Mouse (Mus musculus): ENCODE results near the gene B3galnt1. TPM values are rescaled to one million over a fixed set of nuclear protein-coding genes. Genes with fewer than 3 reads are reported as not detected.
"Not testable (repeated sequence)": the region's sequence is repeated elsewhere in the genome, so short reads cannot be mapped to it uniquely, and the experiment has no call there.

B3galnt1 gene
- polyA plus RNA-seq, 1 experiment from 2014 or later, result 33.0 TPM

DNA sequence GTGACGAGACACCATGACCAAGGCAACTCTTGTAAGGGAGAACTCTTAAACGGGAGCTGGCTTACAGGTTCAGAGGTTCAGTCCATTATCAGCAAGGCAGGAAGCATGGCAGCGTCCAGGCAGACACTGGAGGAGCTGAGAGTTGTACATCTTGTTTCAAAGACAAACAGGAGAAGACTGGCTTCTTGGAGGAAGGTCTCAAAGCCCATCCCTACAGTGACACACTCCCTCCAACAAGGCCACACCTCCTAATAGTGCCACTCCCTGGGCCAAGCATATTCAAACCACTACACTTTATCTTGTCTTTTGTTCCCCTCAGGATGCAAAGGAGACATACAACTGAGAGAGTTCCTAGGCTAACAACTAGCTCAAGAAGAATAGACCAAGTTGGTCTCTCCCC is 2.6 kb downstream of the B3galnt1 start:
- Histone ChIP-seq H3K27me3 (ENCODE audit: insufficient read depth, poor library complexity, severe bottlenecking) (peaks cover 13% of the 10 kb centered on the region; the same call in 1 of the 2 replicates), H3K4me1 (replicated peaks) (peaks cover 29% of the 10 kb centered on the region), H3K4me3 (no peak overlapping the region), H3K36me3 (peaks cover 11% of the 10 kb centered on the region; the same call in 1 of the 2 replicates), H3K27ac (no peak overlapping the region), H3K9me3 (no peaks in the 10 kb centered on the region)
- WGBS, result 84% methylated on average over 3 of the region's 3 CpGs
- no peak for DNase-seq (ENCODE audit: low spot score)

DNA sequence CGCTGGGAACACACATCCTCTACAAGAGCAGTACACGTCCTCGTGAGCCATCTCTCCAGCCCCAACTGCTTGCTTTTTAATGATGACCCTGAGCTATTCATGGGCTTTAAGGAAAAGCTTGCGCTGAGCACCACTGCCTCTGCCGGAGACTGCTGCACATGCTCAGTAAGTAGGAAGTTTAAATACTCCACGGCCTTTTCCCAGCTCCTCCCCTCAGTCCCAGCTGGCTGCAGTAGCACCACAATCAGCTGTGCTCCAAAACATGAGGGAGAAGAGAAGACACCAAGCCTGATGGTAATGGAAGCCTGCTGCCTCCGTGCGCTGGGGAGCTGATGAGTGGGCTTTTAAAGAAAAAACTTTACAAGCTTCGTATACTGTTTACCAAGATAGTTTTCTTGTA is 4.7 kb downstream of the B3galnt1 start:
- DNase-seq (ENCODE audit: low spot score), result no peak
- H3K27ac ChIP-seq, result no peak overlapping the region
- 79% methylated on average over 9 of the region's 9 CpGs for WGBS
- peaks cover 15% of the 10 kb centered on the region; the same call in 1 of the 2 replicates for H3K36me3 ChIP-seq
- peaks cover 26% of the 10 kb centered on the region for H3K4me1 ChIP-seq (replicated peaks)
- H3K9me3 ChIP-seq, result no peaks in the 10 kb centered on the region
- 0 out of 2 replicates have a peak, but pooled peaks cover under 1% of the 10 kb centered on the region for H3K27me3 ChIP-seq (ENCODE audit: insufficient read depth, poor library complexity, severe bottlenecking)
- H3K4me3 ChIP-seq, result no peak overlapping the region

DNA sequence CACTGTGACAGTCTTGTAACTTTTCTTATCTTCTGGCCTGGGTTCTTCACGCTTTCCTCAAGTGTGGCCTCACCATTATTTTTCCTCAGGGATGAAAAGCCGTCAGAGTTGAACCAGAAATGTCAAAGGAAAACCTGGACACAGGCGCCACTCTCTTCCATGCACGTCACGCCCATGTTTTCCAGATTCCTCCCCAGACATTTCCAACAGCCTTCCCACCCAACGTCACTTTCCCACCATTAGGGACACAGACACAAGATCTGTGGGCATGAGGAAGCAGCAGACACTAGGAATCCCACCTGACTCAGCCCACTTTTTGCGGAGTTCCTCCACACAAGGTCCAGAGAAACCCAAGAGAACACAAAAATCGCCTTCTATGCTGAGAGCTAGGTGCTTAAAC is 5.3 kb downstream of the B3galnt1 start:
- H3K4me3 ChIP-seq, result no peak overlapping the region
- no peak for DNase-seq (ENCODE audit: low spot score)
- WGBS, result 88% methylated on average over 8 of the region's 8 CpGs
- peaks cover 22% of the 10 kb centered on the region for H3K4me1 ChIP-seq (replicated peaks)
- H3K27ac ChIP-seq, result no peak overlapping the region
- H3K27me3 ChIP-seq (ENCODE audit: insufficient read depth, poor library complexity, severe bottlenecking), result no peaks in the 10 kb centered on the region
- no peaks in the 10 kb centered on the region for H3K9me3 ChIP-seq
- peaks cover 15% of the 10 kb centered on the region; the same call in 1 of the 2 replicates for H3K36me3 ChIP-seq

DNA sequence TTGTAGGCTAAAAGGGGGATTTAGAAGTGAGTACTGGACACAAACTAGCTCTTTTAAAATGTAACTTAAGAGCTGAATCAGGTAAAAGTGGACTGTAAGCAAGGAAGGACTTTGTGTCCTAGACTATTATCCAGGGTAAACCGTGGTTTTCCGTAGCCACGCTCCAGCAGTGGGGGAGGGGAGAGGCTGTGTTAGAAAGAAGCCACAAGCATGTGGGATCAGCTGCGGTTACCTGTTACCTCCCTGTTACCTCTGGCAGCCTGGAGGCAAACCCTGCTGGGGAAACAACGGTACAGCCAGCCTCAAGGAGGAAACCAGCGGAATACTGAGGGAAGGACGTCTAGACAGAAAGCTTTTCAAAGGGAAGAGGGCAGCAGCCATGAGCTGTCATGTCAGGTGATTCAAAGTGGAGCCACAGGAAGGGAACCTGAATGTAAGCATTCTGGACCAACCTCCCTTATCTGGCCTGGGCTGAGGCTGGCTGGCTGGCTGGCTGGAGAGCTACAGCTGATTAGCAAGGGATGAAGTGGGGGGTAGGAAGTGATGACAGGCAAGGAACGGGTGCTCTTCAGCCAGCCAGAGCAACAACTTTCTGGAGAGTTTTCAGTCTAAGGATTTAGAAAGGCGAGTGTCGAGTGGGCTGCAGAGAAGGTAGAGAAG is 10.5 kb downstream of the B3galnt1 start:
- H3K27ac ChIP-seq, result no peak overlapping the region
- H3K9me3 ChIP-seq, result no peaks in the 10 kb centered on the region
- no peak for DNase-seq (ENCODE audit: low spot score)
- H3K36me3 ChIP-seq, result peaks cover 13% of the 10 kb centered on the region
- H3K4me3 ChIP-seq, result no peak overlapping the region
- H3K27me3 ChIP-seq (ENCODE audit: insufficient read depth, poor library complexity, severe bottlenecking), result no peaks in the 10 kb centered on the region
- WGBS, result 52% methylated on average over 10 of the region's 10 CpGs
- no peaks in the 10 kb centered on the region for H3K4me1 ChIP-seq (replicated peaks)

DNA sequence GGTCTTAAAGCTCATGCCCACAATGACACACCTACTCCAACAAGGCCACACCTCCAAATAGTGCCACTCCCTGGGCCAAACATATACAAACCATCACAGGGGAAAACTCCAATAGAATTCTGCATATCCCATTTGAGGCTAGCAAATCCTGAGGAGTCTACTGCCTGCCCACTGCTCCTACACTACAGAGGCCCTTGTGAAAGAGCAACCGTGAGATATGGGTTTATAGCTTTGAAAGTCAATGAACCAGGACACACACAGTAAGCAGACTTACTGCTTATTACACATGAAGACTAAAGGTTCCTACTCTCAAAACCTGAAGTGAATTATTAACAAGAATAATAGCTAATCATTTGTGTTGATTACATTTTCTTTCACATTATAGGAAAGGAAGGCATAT is 15.0 kb downstream of the B3galnt1 start:
- Histone ChIP-seq H3K27me3 (ENCODE audit: insufficient read depth, poor library complexity, severe bottlenecking) (no peaks in the 10 kb centered on the region), H3K4me1 (replicated peaks) (no peaks in the 10 kb centered on the region), H3K4me3 (no peak overlapping the region), H3K27ac (no peak overlapping the region), H3K9me3 (no peaks in the 10 kb centered on the region), H3K36me3 (peaks cover 14% of the 10 kb centered on the region)
- DNase-seq (ENCODE audit: low spot score), result no peak
- 88% methylated on average over 1 of the region's 1 CpGs for WGBS

DNA sequence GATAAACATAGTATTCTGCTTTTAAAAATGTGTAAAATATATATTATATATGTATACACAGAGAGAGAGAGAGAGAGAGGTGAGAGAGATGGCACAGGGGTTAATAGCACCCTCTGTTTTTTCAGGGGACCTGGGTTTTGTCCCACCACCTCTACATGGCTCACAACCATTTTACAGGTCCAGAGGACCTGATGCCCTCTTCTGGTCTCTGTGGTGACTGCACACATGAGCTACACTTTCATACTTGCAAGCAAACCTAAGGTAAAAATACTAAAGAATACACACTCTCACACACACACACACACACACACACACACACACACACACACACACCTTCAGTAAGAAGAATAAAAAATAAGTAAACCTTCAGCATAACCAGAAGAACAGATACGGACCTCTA is 20.0 kb downstream of the B3galnt1 start:
- WGBS, result 97% methylated on average over 1 of the region's 1 CpGs
- H3K4me3 ChIP-seq, result no peak overlapping the region
- no peak overlapping the region for H3K27ac ChIP-seq
- H3K9me3 ChIP-seq, result no peaks in the 10 kb centered on the region
- no peaks in the 10 kb centered on the region for H3K4me1 ChIP-seq (replicated peaks)
- peaks cover 47% of the 10 kb centered on the region for H3K36me3 ChIP-seq
- no peaks in the 10 kb centered on the region for H3K27me3 ChIP-seq (ENCODE audit: insufficient read depth, poor library complexity, severe bottlenecking)
- no peak for DNase-seq (ENCODE audit: low spot score)

DNA sequence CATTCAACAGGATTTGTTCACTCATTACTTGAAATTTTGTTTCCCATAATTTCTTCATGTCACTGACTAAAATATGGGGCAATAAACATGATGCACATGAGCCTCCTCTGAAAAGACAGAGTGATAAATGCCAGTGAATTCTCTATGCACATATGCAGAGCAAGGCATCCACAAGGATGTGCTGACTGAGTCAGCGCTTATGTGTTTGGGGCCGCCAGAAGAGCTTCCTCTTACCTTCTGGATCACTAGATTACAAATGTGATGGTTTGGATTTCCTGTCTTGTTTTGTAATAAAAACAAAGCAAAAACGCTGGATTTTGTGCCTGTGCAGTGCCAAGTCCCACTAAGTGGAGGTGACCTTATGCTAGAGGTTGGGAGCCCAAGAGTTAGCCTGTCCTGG is 22.0 kb downstream of the B3galnt1 start:
- Histone ChIP-seq H3K4me1 (replicated peaks) (no peaks in the 10 kb centered on the region), H3K9me3 (no peaks in the 10 kb centered on the region), H3K4me3 (no peak overlapping the region), H3K27me3 (ENCODE audit: insufficient read depth, poor library complexity, severe bottlenecking) (no peaks in the 10 kb centered on the region), H3K27ac (no peak overlapping the region), H3K36me3 (peaks cover 42% of the 10 kb centered on the region)
- 86% methylated on average over 3 of the region's 3 CpGs for WGBS
- DNase-seq (ENCODE audit: low spot score), result no peak

DNA sequence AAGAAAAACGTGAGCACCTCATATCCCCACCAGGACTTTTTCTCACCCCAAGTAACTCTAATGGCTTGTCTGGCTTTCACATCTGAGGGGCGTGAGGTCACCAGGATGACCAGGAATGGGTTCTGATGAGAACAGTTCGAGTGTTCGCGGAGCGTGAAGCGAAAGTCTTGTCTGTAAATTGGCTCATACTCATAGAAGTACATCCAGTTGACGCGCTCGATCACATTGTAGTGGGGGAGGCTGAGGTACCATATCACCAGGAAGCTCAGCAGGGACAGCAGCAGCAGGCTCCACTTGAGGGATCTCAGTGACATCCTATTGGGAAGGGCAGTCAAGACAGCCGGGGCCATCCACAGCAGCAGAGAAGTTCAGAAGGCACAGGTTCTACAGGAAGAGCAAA is 23.2 kb downstream of the B3galnt1 start:
- no peak overlapping the region for H3K4me3 ChIP-seq
- no peaks in the 10 kb centered on the region for H3K4me1 ChIP-seq (replicated peaks)
- no peak for DNase-seq (ENCODE audit: low spot score)
- H3K27ac ChIP-seq, result no peak overlapping the region
- no peaks in the 10 kb centered on the region for H3K27me3 ChIP-seq (ENCODE audit: insufficient read depth, poor library complexity, severe bottlenecking)
- H3K36me3 ChIP-seq, result peaks cover 42% of the 10 kb centered on the region
- 95% methylated on average over 11 of the region's 11 CpGs for WGBS
- H3K9me3 ChIP-seq, result no peaks in the 10 kb centered on the region

DNA sequence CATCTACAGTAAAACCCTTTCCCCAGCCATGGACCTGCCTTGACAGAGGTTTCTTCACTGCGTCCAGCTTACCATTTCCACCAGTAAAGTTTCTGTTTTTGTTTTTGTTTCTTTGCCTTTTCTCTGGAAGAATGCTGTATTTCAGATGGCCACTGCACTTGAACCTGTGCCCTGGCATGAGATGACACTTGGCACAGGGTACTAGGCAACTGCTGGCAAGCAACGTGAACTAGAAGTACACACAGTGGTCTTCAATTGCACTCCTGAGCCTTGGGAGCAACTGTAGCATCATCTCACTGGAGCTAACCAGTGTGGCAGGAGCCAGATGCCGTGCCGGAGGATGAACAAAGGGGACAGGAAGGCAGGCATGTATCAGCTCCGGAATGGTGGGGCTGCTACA is 26.2 kb downstream of the B3galnt1 start:
- H3K4me1 ChIP-seq (replicated peaks), result no peaks in the 10 kb centered on the region
- 89% methylated on average over 5 of the region's 5 CpGs for WGBS
- H3K9me3 ChIP-seq, result no peaks in the 10 kb centered on the region
- H3K27ac ChIP-seq, result no peak overlapping the region
- no peaks in the 10 kb centered on the region for H3K27me3 ChIP-seq (ENCODE audit: insufficient read depth, poor library complexity, severe bottlenecking)
- no peak for DNase-seq (ENCODE audit: low spot score)
- H3K36me3 ChIP-seq, result peaks cover 32% of the 10 kb centered on the region
- H3K4me3 ChIP-seq, result no peak overlapping the region

DNA sequence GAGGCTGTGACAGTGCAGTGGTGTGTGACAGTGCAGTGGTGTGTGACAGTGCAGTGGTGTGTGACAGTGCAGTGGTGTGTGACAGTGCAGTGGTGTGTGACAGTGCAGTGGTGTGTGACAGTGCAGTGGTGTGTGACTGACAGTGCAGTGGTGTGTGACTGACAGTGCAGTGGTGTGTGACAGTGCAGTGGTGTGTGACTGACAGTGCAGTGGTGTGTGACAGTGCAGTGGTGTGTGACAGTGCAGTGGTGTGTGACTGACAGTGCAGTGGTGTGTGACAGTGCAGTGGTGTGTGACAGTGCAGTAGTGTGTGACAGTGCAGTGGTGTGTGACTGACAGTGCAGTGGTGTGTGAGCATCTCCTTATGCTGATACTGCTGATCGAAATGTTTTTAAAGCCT is 33.2 kb downstream of the B3galnt1 start:
- H3K4me1 ChIP-seq (replicated peaks); H3K27me3 ChIP-seq (ENCODE audit: insufficient read depth, poor library complexity, severe bottlenecking); DNase-seq (ENCODE audit: low spot score); H3K4me3 ChIP-seq; H3K27ac ChIP-seq; H3K36me3 ChIP-seq; H3K9me3 ChIP-seq: not testable (repeated sequence)
- 91% methylated on average over 1 of the region's 1 CpGs for WGBS

DNA sequence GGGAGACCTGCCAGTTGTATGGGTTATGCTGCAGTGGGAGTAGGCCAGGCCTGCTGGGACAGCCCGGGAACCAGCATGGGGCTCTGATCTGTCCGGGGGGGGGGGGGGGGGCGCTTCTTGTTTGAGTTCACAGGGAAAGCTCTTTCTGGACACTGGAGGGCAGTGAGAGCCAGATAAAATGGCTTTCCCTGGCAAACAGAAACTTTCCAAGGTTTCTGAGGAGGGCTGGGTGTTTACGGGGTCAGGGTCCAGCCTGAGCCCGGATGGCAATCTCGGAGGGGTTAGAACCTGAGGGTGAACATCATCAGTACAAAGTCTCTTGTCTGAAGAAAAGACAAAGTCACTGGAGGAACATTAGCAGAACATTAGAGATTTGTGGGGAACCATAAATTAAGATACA is 35.4 kb downstream of the B3galnt1 start:
- Histone ChIP-seq H3K27me3 (ENCODE audit: insufficient read depth, poor library complexity, severe bottlenecking) (no peaks in the 10 kb centered on the region), H3K9me3 (no peaks in the 10 kb centered on the region), H3K27ac (no peak overlapping the region), H3K4me3 (no peak overlapping the region), H3K4me1 (replicated peaks) (peaks cover 4% of the 10 kb centered on the region; the same call in 1 of the 2 replicates), H3K36me3 (no peaks in the 10 kb centered on the region)
- no peak for DNase-seq (ENCODE audit: low spot score)
- WGBS, result 82% methylated on average over 6 of the region's 6 CpGs

DNA sequence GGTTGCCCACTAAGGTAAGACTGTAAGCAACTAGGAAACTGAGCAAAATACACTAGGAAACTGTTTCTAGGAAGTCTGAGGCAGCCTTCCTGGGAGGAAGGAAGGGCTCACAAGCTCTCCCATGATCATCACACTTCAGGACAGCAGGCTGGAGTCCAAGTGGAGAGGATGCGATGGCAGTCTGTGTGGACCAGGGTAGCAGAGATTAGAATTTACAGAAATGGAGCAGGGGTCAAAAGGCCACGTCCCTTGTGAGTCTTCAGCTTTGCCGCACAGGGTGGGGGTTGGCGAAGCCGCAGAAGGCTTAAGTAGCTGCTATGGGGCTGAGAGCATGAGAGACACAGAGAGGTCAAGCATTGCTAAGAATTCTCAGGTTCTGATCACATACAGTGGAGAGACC is 37.1 kb downstream of the B3galnt1 start:
- H3K27me3 ChIP-seq (ENCODE audit: insufficient read depth, poor library complexity, severe bottlenecking), result no peaks in the 10 kb centered on the region
- 74% methylated on average over 5 of the region's 5 CpGs for WGBS
- peaks cover 4% of the 10 kb centered on the region; the same call in 1 of the 2 replicates for H3K4me1 ChIP-seq (replicated peaks)
- no peak overlapping the region for H3K4me3 ChIP-seq
- H3K36me3 ChIP-seq, result no peaks in the 10 kb centered on the region
- no peak for DNase-seq (ENCODE audit: low spot score)
- no peaks in the 10 kb centered on the region for H3K9me3 ChIP-seq
- no peak overlapping the region for H3K27ac ChIP-seq

DNA sequence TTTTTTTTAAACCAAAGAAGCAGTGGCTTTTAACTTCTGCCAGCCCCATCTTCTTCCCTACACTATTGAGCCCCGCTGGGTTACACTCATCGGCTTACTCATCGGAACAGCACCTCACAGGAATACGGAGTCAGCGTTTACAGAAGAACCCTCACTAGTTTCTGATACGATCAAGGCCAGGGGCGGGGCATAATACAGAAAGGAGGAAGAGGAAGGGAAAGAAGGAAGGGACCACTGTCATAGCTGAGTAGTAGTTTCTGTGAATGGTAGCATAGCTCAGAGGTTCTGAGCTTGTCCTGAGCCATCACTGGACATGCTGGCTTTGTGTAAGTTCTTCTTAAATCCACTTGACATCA is 38.8 kb downstream of the B3galnt1 start:
- 92% methylated on average over 7 of the region's 7 CpGs for WGBS

More for the DNA sequence above, 38.8 kb downstream of the B3galnt1 start:
- H3K9me3 ChIP-seq, result no peaks in the 10 kb centered on the region
- H3K27ac ChIP-seq, result no peak overlapping the region
- no peaks in the 10 kb centered on the region for H3K27me3 ChIP-seq (ENCODE audit: insufficient read depth, poor library complexity, severe bottlenecking)
- no peak overlapping the region for H3K4me3 ChIP-seq
- DNase-seq (ENCODE audit: low spot score), result no peak
- H3K4me1 ChIP-seq (replicated peaks), result peaks cover 15% of the 10 kb centered on the region
- no peaks in the 10 kb centered on the region for H3K36me3 ChIP-seq

Measured in hindbrain, embryonic 10.5 days (tissue).